Mouse (Mus musculus): ENCODE measurements around the gene Bach2.

Bach2 gene

GRCm38 (mm10) chr4:32238366-32238854 lies at the start of gene Bach2:
Gene Bach2, plus strand, starts transcription at chr4:32238804.
- peak; percentile 92 for DNase-seq

GRCm38 (mm10) chr4:32189416-32190036 lies 49.1 kb upstream of the Bach2 start:
- DNase-seq, result no peak

GRCm38 (mm10) chr4:32190506-32190905 lies 48.1 kb upstream of the Bach2 start:
- DNase-seq, result no peak

GRCm38 (mm10) chr4:32195945-32196921 lies 42.4 kb upstream of the Bach2 start:
- peak; percentile 79 to 80 for DNase-seq

GRCm38 (mm10) chr4:32198031-32198430 lies 40.6 kb upstream of the Bach2 start:
- DNase-seq, result no peak

GRCm38 (mm10) chr4:32198589-32198988 lies 40.0 kb upstream of the Bach2 start:
- DNase-seq, result no peak

- DNase-seq, result no peak
Measured at GRCm38 (mm10) chr4:32199156-32199555, 39.4 kb upstream of the Bach2 start.

- DNase-seq, result no peak
Measured at GRCm38 (mm10) chr4:32201114-32201513, 37.5 kb upstream of the Bach2 start.

- no peak for DNase-seq
Measured at GRCm38 (mm10) chr4:32202362-32202761, 36.2 kb upstream of the Bach2 start.

- no peak for DNase-seq
Measured at GRCm38 (mm10) chr4:32204819-32205218, 33.8 kb upstream of the Bach2 start.

- no peak for DNase-seq
Measured at GRCm38 (mm10) chr4:32205825-32206224, 32.8 kb upstream of the Bach2 start.

- no peak for DNase-seq
Measured at GRCm38 (mm10) chr4:32209995-32210394, 28.6 kb upstream of the Bach2 start.

- no peak for DNase-seq
Measured at GRCm38 (mm10) chr4:32210424-32211184, 28.0 kb upstream of the Bach2 start.

GRCm38 (mm10) chr4:32212593-32212992 lies 26.0 kb upstream of the Bach2 start:
- no peak for DNase-seq

GRCm38 (mm10) chr4:32216466-32216865 lies 22.1 kb upstream of the Bach2 start:
- no peak for DNase-seq

GRCm38 (mm10) chr4:32217016-32217415 lies 21.6 kb upstream of the Bach2 start:
- DNase-seq, result no peak

GRCm38 (mm10) chr4:32217593-32217992 lies 21.0 kb upstream of the Bach2 start:
- no peak for DNase-seq

- DNase-seq, result no peak
Measured at GRCm38 (mm10) chr4:32218371-32218770, 20.2 kb upstream of the Bach2 start.

GRCm38 (mm10) chr4:32219428-32220128 lies 19.0 kb upstream of the Bach2 start:
- no peak for DNase-seq

GRCm38 (mm10) chr4:32220129-32220491 lies 18.5 kb upstream of the Bach2 start:
- no peak for DNase-seq

GRCm38 (mm10) chr4:32220961-32221360 lies 17.6 kb upstream of the Bach2 start:
- DNase-seq, result no peak

- no peak for DNase-seq
Measured at GRCm38 (mm10) chr4:32223563-32223962, 15.0 kb upstream of the Bach2 start.
